Mouse (Mus musculus): ENCODE measurements at regions not wholly inside any gene's neighbourhood (a gene's known extent, or its start where the extent isn't known, plus 50 kb on each side); places are given as distances from the start of the nearest gene placed in this dataset.

DNA sequence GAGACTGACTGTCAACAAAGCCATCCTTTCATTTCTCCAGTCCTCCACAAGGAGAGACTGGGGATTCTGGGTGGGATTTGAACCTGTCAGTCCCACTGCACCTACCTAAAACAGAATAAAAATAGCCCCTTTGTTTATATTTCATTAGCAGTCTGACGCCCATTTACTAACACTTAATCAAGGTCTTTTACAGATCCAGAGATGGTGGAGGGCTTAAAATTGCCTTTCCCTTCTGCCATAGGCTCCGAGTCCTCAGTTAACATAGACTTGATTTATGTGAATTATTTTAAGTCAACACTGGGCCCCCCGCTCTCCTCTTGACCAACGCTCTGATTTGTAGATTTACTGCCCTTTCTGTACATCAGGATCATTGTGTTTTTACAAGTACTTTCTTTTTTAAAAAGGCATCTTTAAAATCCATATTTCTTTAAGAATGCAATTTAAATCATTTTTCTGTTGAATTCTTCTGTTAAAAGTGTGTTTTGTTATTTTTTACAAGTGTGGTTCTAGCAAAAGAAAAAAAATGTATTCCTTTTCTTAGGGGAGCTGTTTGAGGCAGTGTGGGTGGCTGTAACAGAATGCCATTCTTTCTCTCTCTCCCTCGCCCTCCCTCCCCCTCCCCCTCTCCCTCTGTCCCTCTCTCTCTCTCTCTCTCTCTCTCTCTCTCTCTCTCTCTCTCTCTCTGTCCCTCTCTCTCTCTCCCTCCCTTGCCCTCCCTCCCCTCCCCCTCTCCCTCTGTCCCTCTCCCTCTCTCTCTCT is 946.8 kb downstream of the Galc start:
- H3K9me3 ChIP-seq = no peaks in the 10 kb centered on the region
- no peaks in the 10 kb centered on the region for H3K4me1 ChIP-seq
- H3K4me3 ChIP-seq = no peak overlapping the region
- no peak overlapping the region for H3K4me2 ChIP-seq
- H3K27me3 ChIP-seq = no peaks in the 10 kb centered on the region
- 58% methylated on average over 5 of the region's 5 CpGs for WGBS
- no peak overlapping the region for H3K27ac ChIP-seq
- H3K9ac ChIP-seq = no peak overlapping the region
- no peaks in the 10 kb centered on the region for H3K36me3 ChIP-seq
- no peak for ATAC-seq (ENCODE audit: insufficient number of reproducible peaks, insufficient read depth, low FRiP score, low TSS enrichment, low read depth)

GRCm38 (mm10) chr12:97278792-97279191 is 980.5 kb downstream of the Galc start:
- Histone ChIP-seq H3K27me3 (no peaks in the 10 kb centered on the region), H3K4me3 (no peak overlapping the region), H3K36me3 (no peaks in the 10 kb centered on the region), H3K4me2 (no peak overlapping the region), H3K27ac (no peak overlapping the region), H3K4me1 (no peaks in the 10 kb centered on the region), H3K9ac (no peak overlapping the region), H3K9me3 (no peaks in the 10 kb centered on the region)
- no peak for ATAC-seq (ENCODE audit: insufficient number of reproducible peaks, insufficient read depth, low FRiP score, low TSS enrichment, low read depth)
- 84% methylated on average over 2 of the region's 2 CpGs for WGBS

GRCm38 (mm10) chr12:97278331-97278730 is 980.9 kb downstream of the Galc start:
- Histone ChIP-seq H3K4me3 (no peak overlapping the region), H3K36me3 (no peaks in the 10 kb centered on the region), H3K27ac (no peak overlapping the region), H3K9ac (no peak overlapping the region), H3K4me1 (no peaks in the 10 kb centered on the region), H3K4me2 (no peak overlapping the region), H3K9me3 (no peaks in the 10 kb centered on the region), H3K27me3 (no peaks in the 10 kb centered on the region)
- 41% methylated on average over 1 of the region's 1 CpGs for WGBS
- no peak for ATAC-seq (ENCODE audit: insufficient number of reproducible peaks, insufficient read depth, low FRiP score, low TSS enrichment, low read depth)

All from embryonic facial prominence, embryonic 13.5 days (tissue).